Comparison of ENCODE assay signal across 8 mouse cellular contexts in genomic region chr8:95951794-95952193, GRCm38 (mm10).
DNase-seq lines count a peak whose midpoint lies in the region; ATAC-seq lines count a peak whose summit lies in the region.

No protein-coding gene starts in this region.

- DNase-seq in urinary bladder, adult 18-20 months (ENCODE audit: low spot score in 2 of 2) = peak; percentile 38 to 55
- DNase-seq in urinary bladder, postnatal 10 days (ENCODE audit: low spot score) = no peak
- peak; percentile 88 for DNase-seq in embryonic facial prominence, embryonic 10.5 days (ENCODE audit: low spot score)
- DNase-seq in heart, adult 8-10 months (ENCODE audit: low spot score) = peak; percentile 19
- peak; percentile 65 for DNase-seq in kidney, adult 9 months

- H3K27me3 ChIP-seq in embryonic facial prominence, embryonic 10.5 days (replicated peaks; ENCODE audit: low read depth, poor library complexity, severe bottlenecking) = 0 out of 2 replicates have a peak, but pooled peaks cover 4% of the 10 kb centered on the region
- H3K27me3 ChIP-seq in limb, embryonic 12.5 days = peaks cover 12% of the 10 kb centered on the region; the same call in 1 of the 2 replicates
- H3K27me3 ChIP-seq in midbrain, embryonic 15.5 days (replicated peaks) = no peaks in the 10 kb centered on the region
- H3K27me3 ChIP-seq in stomach, embryonic 16.5 days (ENCODE audit: control insufficient read depth, insufficient read depth, low read length) = no peaks in the 10 kb centered on the region; the same call in 1 of the 2 replicates

- 0 out of 2 replicates have a peak, but pooled peaks have one; percentile 39 for ATAC-seq in limb, embryonic 12.5 days (ENCODE audit: insufficient number of reproducible peaks, insufficient read depth, low FRiP score, low TSS enrichment, low read depth)
- ATAC-seq in midbrain, embryonic 15.5 days (replicated peaks) = peak; percentile 83
- ATAC-seq in stomach, embryonic 16.5 days (ENCODE audit: insufficient read depth, low FRiP score) = no peak

- H3K4me3 ChIP-seq in embryonic facial prominence, embryonic 10.5 days = peak overlapping the region; percentile 46
- H3K4me3 ChIP-seq in limb, embryonic 12.5 days (replicated peaks) = peak overlapping the region; percentile 29
- H3K4me3 ChIP-seq in midbrain, embryonic 15.5 days = peak overlapping the region; percentile 33
- peak overlapping the region; percentile 40 for H3K4me3 ChIP-seq in stomach, embryonic 16.5 days (replicated peaks; ENCODE audit: low read length)

- no peak overlapping the region for H3K9ac ChIP-seq in limb, embryonic 12.5 days (replicated peaks)
- H3K9ac ChIP-seq in midbrain, embryonic 15.5 days = no peak overlapping the region
- no peak overlapping the region for H3K9ac ChIP-seq in stomach, embryonic 16.5 days (ENCODE audit: low read length)

- no peaks in the 10 kb centered on the region for H3K9me3 ChIP-seq in embryonic facial prominence, embryonic 10.5 days
- no peaks in the 10 kb centered on the region for H3K9me3 ChIP-seq in limb, embryonic 12.5 days
- no peaks in the 10 kb centered on the region for H3K9me3 ChIP-seq in midbrain, embryonic 15.5 days
- no peaks in the 10 kb centered on the region for H3K9me3 ChIP-seq in stomach, embryonic 16.5 days (replicated peaks; ENCODE audit: control insufficient read depth, low read length)

- H3K36me3 ChIP-seq in embryonic facial prominence, embryonic 10.5 days (replicated peaks) = no peaks in the 10 kb centered on the region
- no peaks in the 10 kb centered on the region for H3K36me3 ChIP-seq in limb, embryonic 12.5 days
- no peaks in the 10 kb centered on the region for H3K36me3 ChIP-seq in midbrain, embryonic 15.5 days (replicated peaks)
- H3K36me3 ChIP-seq in stomach, embryonic 16.5 days (ENCODE audit: control insufficient read depth, insufficient read depth, low read length) = no peaks in the 10 kb centered on the region

- H3K27ac ChIP-seq in embryonic facial prominence, embryonic 10.5 days (replicated peaks) = no peak overlapping the region
- H3K27ac ChIP-seq in limb, embryonic 12.5 days = no peak overlapping the region
- H3K27ac ChIP-seq in midbrain, embryonic 15.5 days = no peak overlapping the region
- no peak overlapping the region for H3K27ac ChIP-seq in stomach, embryonic 16.5 days (ENCODE audit: low read length)

- peaks cover 4% of the 10 kb centered on the region for H3K4me1 ChIP-seq in embryonic facial prominence, embryonic 10.5 days
- no peaks in the 10 kb centered on the region for H3K4me1 ChIP-seq in limb, embryonic 12.5 days (replicated peaks)
- no peaks in the 10 kb centered on the region for H3K4me1 ChIP-seq in midbrain, embryonic 15.5 days
- H3K4me1 ChIP-seq in stomach, embryonic 16.5 days (ENCODE audit: control insufficient read depth, insufficient read depth, low read length) = no peaks in the 10 kb centered on the region

- H3K4me2 ChIP-seq in limb, embryonic 12.5 days = peak overlapping the region; percentile 49
- peak overlapping the region; percentile 50 for H3K4me2 ChIP-seq in midbrain, embryonic 15.5 days
- H3K4me2 ChIP-seq in stomach, embryonic 16.5 days (ENCODE audit: low read depth, low read length) = peak overlapping the region; percentile 54

- under 1% methylated on average over 17 of the region's 17 CpGs for WGBS in embryonic facial prominence, embryonic 10.5 days
- WGBS in limb, embryonic 12.5 days = 1% methylated on average over 17 of the region's 17 CpGs
- WGBS in midbrain, embryonic 15.5 days = under 1% methylated on average over 17 of the region's 17 CpGs
- WGBS in stomach, embryonic 16.5 days = 1% methylated on average over 17 of the region's 17 CpGs
